Comparison of ENCODE assay signal across 10 mouse cellular contexts in genomic region chr3:30696346-30696745, GRCm38 (mm10). TPM values are rescaled to one million over a fixed set of nuclear protein-coding genes. Genes with fewer than 3 reads are reported as not detected.
DNase-seq lines count a peak whose midpoint lies in the region; ATAC-seq and TF ChIP-seq lines count a peak whose summit lies in the region.
"Had no signal": no experiment of that assay in that cellular context is flagged by ENCODE, and none has a peak within 500 bp of the region (broad histone marks: within the 10 kb centered on the region; RNA-seq: fewer than 3 reads in every experiment).

No protein-coding gene starts in this region.

- H3K4me1 ChIP-seq in spleen, adult 2 months (ENCODE audit: control insufficient read depth, insufficient read depth, insufficient read length): no peaks in the 10 kb centered on the region
- H3K4me1 ChIP-seq in forebrain, embryonic 12.5 days: no peaks in the 10 kb centered on the region
- no peaks in the 10 kb centered on the region for H3K4me1 ChIP-seq in midbrain, postnatal 0 days (ENCODE audit: insufficient read depth, low read length)
- H3K4me1 ChIP-seq: embryonic facial prominence, embryonic 15.5 days had no signal

- DNase-seq in spleen, adult 2 months (ENCODE audit: low read depth in 1 of 2, low spot score in 2 of 2): no peak
- DNase-seq in spleen, postnatal 4 days (ENCODE audit: low spot score in 2 of 2): no peak
- peak; percentile 35 for DNase-seq in c-Kit-negative CD71-positive TER-119-positive erythroid progenitor cells, embryonic 14.5 days (ENCODE audit: low read depth, low spot score)
- DNase-seq in induced T-regulatory cell, adult 2 months (ENCODE audit: low read depth): peak; percentile 43
- peak; percentile 61 to 70 for DNase-seq in left cerebral cortex, adult 18-20 months (ENCODE audit: low spot score in 2 of 2)
- DNase-seq in midbrain, postnatal 0 days (ENCODE audit: low spot score): peak; percentile 56
- peak; percentile 15 for DNase-seq in yolk sac, embryonic 10.5 days (ENCODE audit: low spot score)

- 23% methylated on average over 2 of the region's 2 CpGs for WGBS in spleen, adult 2 months
- 22% methylated on average over 2 of the region's 2 CpGs for WGBS in forebrain, embryonic 12.5 days
- WGBS in midbrain, postnatal 0 days: 23% methylated on average over 2 of the region's 2 CpGs

- H3K4me3 ChIP-seq in spleen, adult 2 months (ENCODE audit: extremely low read depth, insufficient read depth, insufficient read length): no peak overlapping the region
- H3K4me3 ChIP-seq in forebrain, embryonic 12.5 days (replicated peaks): no peak overlapping the region
- no peak overlapping the region for H3K4me3 ChIP-seq in midbrain, postnatal 0 days (ENCODE audit: low read depth, low read length)
- H3K4me3 ChIP-seq: embryonic facial prominence, embryonic 15.5 days had no signal

- H3K9me3 ChIP-seq in forebrain, embryonic 12.5 days: no peaks in the 10 kb centered on the region
- no peaks in the 10 kb centered on the region for H3K9me3 ChIP-seq in midbrain, postnatal 0 days (ENCODE audit: low read length)
- H3K9me3 ChIP-seq: embryonic facial prominence, embryonic 15.5 days had no signal

- no peaks in the 10 kb centered on the region for H3K36me3 ChIP-seq in spleen, adult 2 months (ENCODE audit: control insufficient read depth, insufficient read depth, low read length)
- H3K36me3 ChIP-seq in forebrain, embryonic 12.5 days (replicated peaks): no peaks in the 10 kb centered on the region
- H3K36me3 ChIP-seq in midbrain, postnatal 0 days (ENCODE audit: insufficient read depth, low read length): no peaks in the 10 kb centered on the region
- H3K36me3 ChIP-seq: embryonic facial prominence, embryonic 15.5 days had no signal

- no peak for TF ChIP-seq POLR2A in spleen, adult 2 months (IDR thresholded peaks at IDR 0.05; ENCODE audit: low read depth, low read length)

- peak; percentile 49; the same call in 1 of the 2 replicates for ATAC-seq in forebrain, embryonic 12.5 days (ENCODE audit: low FRiP score)
- 0 out of 2 replicates have a peak, but pooled peaks have one; percentile 13 for ATAC-seq in midbrain, postnatal 0 days (ENCODE audit: low FRiP score)

- no peak overlapping the region for H3K9ac ChIP-seq in forebrain, embryonic 12.5 days
- H3K9ac ChIP-seq in midbrain, postnatal 0 days (replicated peaks; ENCODE audit: low read length, poor library complexity, severe bottlenecking): no peak overlapping the region
- H3K9ac ChIP-seq: embryonic facial prominence, embryonic 15.5 days had no signal

- no peaks in the 10 kb centered on the region for H3K27me3 ChIP-seq in spleen, adult 2 months (ENCODE audit: control insufficient read depth, insufficient read depth, low read length)
- no peaks in the 10 kb centered on the region for H3K27me3 ChIP-seq in forebrain, embryonic 12.5 days
- no peaks in the 10 kb centered on the region for H3K27me3 ChIP-seq in midbrain, postnatal 0 days (ENCODE audit: insufficient read depth, low read length)
- H3K27me3 ChIP-seq: embryonic facial prominence, embryonic 15.5 days had no signal

- H3K27ac ChIP-seq in spleen, adult 2 months (ENCODE audit: insufficient read depth, low read length): no peak overlapping the region
- no peak overlapping the region for H3K27ac ChIP-seq in forebrain, embryonic 12.5 days
- no peak overlapping the region for H3K27ac ChIP-seq in midbrain, postnatal 0 days (ENCODE audit: low read depth, low read length)
- H3K27ac ChIP-seq: embryonic facial prominence, embryonic 15.5 days had no signal

- TF ChIP-seq CTCF in spleen, adult 2 months (IDR thresholded peaks at IDR 0.05; ENCODE audit: extremely low read depth, insufficient read depth, insufficient read length, insufficient replicate concordance): peak; percentile 22; the same call in 1 of the 2 replicates
- peak; percentile 87 for TF ChIP-seq CTCF in midbrain, postnatal 0 days (IDR thresholded peaks at IDR 0.05)

- no peak overlapping the region for H3K4me2 ChIP-seq in forebrain, embryonic 12.5 days
- no peak overlapping the region for H3K4me2 ChIP-seq in midbrain, postnatal 0 days (ENCODE audit: low read depth, low read length, poor library complexity, severe bottlenecking)
- H3K4me2 ChIP-seq: embryonic facial prominence, embryonic 15.5 days had no signal

RNA-seq across cellular contexts. Expression of gene Lrrc31, which starts 3.3 kb away (rescaled TPM):
- polyA plus RNA-seq in spleen, adult 2 months (2012; rRNA removed): not detected in 2 replicates
- not detected in 2 replicates for polyA plus RNA-seq in forebrain, embryonic 12.5 days (2016; fragmentation: Nextera tagmentation; extraction: Ambion mirVana)
- not detected for total RNA-seq in left cerebral cortex, adult 18-20 months (2021)
- not detected in 2 replicates for total RNA-seq in midbrain, postnatal 0 days (2014; rRNA removed)
- not detected in 2 replicates for polyA plus RNA-seq in midbrain, postnatal 0 days (2015; fragmentation: Nextera tagmentation; extraction: Ambion mirVana)
- polyA plus RNA-seq: neural tube, embryonic 14.5 days had no signal

RNA-seq across cellular contexts. Expression of gene Lrrc34, which starts 48.7 kb away (rescaled TPM):
- polyA plus RNA-seq in spleen, adult 2 months (2012; rRNA removed): 0.04 TPM in 1 of 2 replicates, not detected in the other
- polyA plus RNA-seq in forebrain, embryonic 12.5 days (2016; fragmentation: Nextera tagmentation; extraction: Ambion mirVana): 1.5 and 1.9 TPM in 2 replicates
- total RNA-seq in left cerebral cortex, adult 18-20 months (2021): not detected
- total RNA-seq in midbrain, postnatal 0 days (2014; rRNA removed): 1.5 and 2.0 TPM in 2 replicates
- polyA plus RNA-seq in midbrain, postnatal 0 days (2015; fragmentation: Nextera tagmentation; extraction: Ambion mirVana): 0.67 and 1.1 TPM in 2 replicates

RNA-seq across cellular contexts. Expression of gene Samd7, which starts 49.7 kb away (rescaled TPM):
- 0.02 TPM in 1 of 2 replicates, not detected in the other for polyA plus RNA-seq in spleen, adult 2 months (2012; rRNA removed)
- not detected in 2 replicates for polyA plus RNA-seq in forebrain, embryonic 12.5 days (2016; fragmentation: Nextera tagmentation; extraction: Ambion mirVana)
- total RNA-seq in left cerebral cortex, adult 18-20 months (2021): not detected
- 0.05 and 0.33 TPM in 2 replicates for total RNA-seq in midbrain, postnatal 0 days (2014; rRNA removed)
- polyA plus RNA-seq in midbrain, postnatal 0 days (2015; fragmentation: Nextera tagmentation; extraction: Ambion mirVana): 0.17 and 0.26 TPM in 2 replicates
- polyA plus RNA-seq: embryonic facial prominence, embryonic 15.5 days; neural tube, embryonic 14.5 days had no signal

RNA-seq across cellular contexts. Expression of gene Lrriq4, which starts 52.0 kb away (rescaled TPM):
- not detected in 2 replicates for polyA plus RNA-seq in spleen, adult 2 months (2012; rRNA removed)
- polyA plus RNA-seq in forebrain, embryonic 12.5 days (2016; fragmentation: Nextera tagmentation; extraction: Ambion mirVana): not detected in 2 replicates
- not detected for total RNA-seq in left cerebral cortex, adult 18-20 months (2021)
- not detected in 2 replicates for total RNA-seq in midbrain, postnatal 0 days (2014; rRNA removed)
- polyA plus RNA-seq in midbrain, postnatal 0 days (2015; fragmentation: Nextera tagmentation; extraction: Ambion mirVana): 0.09 TPM in 1 of 2 replicates, not detected in the other
- polyA plus RNA-seq: embryonic facial prominence, embryonic 15.5 days had no signal

Comparison
In these comparisons a context has a peak if more than half of its experiments do, and no peak if none do; other contexts are left out.
1. DNase-seq: peak in c-Kit-negative CD71-positive TER-119-positive erythroid progenitor cells, embryonic 14.5 days (single experiment), induced T-regulatory cell, adult 2 months (single experiment), left cerebral cortex, adult 18-20 months (2 of 2), midbrain, postnatal 0 days (single experiment) and yolk sac, embryonic 10.5 days (single experiment); none in spleen, adult 2 months (0 of 2) and spleen, postnatal 4 days (0 of 2).